Mouse (Mus musculus) mature B cell (primary cell): ENCODE data around the gene Olfr429.
"Not testable (repeated sequence)": the region's sequence is repeated elsewhere in the genome, so short reads cannot be mapped to it uniquely, and the experiment has no call there.

Source experiments
- in situ Hi-C: fragments of 300-500 bp; cut with MboI; formaldehyde crosslinking; loops from 2 replicates; pipeline ENCODE4 v1.14.3; 2019

The Olfr429 gene

DNA sequence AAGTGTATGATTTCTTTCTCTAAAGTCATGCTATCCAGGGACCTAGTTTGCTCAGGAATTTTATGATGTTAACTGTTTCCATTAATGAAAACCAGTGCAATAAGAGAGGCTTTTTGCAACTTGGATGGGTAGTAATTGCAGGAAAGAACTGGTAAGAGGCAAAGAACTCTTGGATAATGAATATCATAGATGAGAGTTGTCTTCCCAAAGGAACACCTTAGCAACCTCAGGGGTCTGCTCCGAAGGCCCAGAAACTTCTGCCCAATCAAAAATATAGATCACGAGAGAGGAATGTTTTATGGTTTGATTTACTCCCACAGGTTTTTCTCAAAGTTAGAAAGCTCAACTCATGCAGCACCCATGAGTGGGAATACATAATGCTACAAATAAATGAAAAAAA is at the start of gene Olfr429:
Gene Olfr429 (plus strand): TSS at position 301 of the 400 bp plus-strand sequence.
- in situ Hi-C loops = loop anchor here (25.0 kb wide), 1 partner anchor 622 kb away; no protein-coding TSS in a partner anchor

DNA sequence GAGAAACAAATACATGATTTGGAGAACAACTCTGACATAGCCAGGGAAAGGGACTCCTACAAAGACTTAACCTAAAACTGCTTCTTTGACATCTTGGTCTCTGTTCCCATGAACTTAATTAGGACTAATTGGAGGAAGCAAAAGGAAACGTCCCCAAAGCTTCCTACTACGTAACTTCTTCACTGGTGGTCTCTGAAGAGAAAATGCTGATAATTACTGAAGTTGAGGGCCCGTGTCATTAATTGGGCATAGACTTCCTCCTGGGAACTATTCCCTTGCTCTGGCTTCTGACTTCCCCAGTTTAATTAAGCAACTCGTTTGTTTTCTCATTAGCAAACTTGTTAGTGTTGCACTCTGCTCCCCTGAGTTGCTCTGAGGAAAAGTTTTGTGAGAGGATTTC is 48.3 kb upstream of the Olfr429 start:
- in situ Hi-C loops = no loop called here

DNA sequence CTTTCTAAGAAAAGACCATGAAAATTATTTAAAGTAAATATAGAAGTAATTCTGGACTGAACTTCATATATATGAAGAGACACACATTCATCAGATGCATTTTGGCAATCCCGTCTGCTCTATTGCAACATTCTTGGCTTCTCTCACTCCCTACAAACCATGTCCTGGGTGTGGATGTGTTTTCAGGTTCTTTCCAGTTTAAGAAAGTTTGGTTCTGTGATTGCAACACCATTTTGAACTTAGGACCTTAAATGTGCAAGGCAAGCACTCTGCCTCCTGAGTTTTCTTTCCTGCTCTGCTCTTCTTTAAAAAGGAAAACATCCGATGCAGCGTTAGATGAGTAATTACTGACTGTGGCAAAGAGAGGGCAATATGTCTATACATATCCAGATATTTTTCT is 45.7 kb upstream of the Olfr429 start:
- in situ Hi-C loops = no loop called here

DNA sequence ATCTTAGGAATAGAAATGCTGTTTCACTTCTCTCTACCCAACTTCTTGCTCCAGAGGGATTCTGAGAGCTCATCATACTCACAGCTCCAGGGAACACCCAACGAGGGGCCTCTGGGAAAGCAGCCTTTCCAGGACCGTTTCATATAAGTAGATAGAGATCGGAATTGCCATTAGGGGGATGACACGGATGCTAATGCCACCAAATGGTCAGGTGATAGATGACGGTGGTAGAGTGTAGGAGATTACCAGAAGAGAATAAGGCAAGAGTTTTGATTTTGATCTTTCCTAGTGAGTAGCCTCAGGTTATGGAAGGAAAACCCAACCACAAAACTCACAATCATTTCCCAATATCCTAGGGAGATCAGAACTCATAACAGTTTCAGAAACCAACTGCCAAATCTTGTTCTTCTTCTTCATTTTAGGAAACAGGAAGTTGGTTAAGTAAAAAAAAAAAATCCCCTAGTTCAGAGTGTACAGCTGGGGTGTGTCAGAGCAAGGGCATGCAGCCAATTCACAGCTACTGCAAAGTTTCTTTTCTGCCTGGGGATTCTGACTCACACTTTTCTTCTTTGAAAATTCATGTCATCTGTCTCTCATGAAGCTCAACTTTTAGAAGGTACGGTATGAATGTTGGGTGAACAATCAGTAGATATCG is 43.5 kb upstream of the Olfr429 start, which contains the start of gene Olfr433:
Gene Olfr433 (plus strand): TSS at position 183 of the 655 bp plus-strand sequence.
- in situ Hi-C loops = no loop called here

DNA sequence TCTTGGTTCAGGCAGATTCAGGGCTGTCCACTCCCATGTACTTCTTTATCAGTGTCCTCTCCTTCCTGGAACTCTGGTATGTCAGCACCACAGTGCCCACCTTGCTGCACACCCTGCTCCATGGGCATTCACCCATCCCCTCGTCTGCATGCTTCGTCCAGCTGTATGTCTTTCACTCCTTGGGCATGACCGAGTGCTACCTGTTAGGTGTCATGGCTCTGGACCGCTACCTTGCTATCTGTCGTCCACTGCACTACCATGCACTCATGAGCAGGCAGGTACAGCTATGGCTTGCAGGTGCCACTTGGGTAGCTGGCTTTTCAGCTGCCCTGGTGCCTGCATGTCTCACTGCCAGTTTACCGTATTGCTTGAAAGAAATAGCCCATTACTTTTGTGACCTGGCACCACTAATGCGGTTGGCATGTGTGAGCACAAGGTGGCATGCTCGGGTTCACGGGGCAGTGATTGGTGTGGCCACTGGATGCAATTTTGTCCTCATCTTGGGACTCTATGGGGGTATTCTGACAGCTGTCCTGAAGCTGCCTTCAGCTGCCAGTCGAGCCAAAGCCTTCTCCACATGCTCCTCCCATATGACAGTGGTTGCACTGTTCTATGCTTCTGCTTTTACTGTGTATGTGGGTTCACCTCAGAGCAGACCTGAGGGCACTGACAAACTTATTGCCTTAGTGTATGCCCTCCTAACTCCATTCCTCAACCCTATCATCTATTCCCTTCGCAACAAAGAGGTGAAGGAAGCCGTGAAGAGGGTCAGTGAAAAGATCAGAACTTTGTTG is 41.8 kb upstream of the Olfr429 start:
- in situ Hi-C loops = not testable (repeated sequence)

DNA sequence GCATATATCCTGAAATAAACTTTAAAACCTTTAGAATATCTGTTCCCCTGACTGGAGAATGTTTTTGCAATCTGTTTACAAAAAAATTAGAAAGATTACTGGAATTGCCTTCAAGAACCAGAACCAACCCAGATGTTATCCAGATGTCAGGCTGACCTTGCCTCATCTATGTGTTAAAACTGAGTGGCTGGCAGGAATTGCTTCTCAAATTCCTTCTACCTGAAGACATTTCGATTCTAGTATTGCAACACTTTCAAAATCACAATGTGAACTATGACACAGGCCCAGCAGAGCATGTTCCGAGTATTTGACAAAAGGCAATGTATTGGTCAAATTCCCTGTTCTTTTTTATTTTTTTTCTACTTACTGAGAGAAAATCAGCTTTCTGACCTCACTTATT is 39.7 kb upstream of the Olfr429 start:
- in situ Hi-C loops = no loop called here

DNA sequence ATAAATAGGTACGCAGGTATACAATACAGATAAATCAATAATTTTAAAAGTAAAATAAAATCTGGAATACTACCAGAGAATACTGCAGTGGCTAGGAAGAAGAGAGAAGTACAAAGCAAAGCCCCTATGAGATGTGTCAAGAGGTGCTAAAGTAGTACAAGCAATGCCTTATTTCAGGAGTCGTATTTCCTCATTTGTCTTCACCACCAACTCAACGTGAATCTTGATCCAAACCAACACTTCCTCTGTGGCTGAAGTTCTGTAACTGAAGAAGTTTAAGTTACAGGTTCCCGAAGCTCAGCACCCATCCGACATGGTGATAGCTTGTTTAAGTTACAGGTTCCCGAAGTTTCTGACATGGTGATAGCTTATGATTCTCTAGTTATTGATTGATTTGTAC is 35.9 kb upstream of the Olfr429 start:
- in situ Hi-C loops = not testable (repeated sequence)

DNA sequence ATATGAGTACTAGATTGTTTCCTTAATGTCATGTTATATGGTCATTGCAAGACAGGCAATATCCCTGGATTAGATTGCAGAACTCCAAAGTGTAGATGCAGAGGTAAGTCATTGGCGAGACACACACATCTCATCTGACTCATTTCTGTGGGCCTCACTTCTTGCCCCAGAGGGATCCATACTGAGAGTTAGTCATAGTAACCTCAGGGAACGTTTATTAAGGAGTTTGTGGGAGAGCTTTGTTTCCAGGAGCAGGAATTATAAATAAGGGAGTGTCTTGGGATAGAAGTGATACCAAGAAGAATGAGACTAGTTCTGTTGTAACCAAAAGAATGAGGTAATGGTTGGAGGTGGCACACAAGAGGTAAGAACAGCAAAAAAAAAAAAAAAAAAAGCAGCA is 35.2 kb upstream of the Olfr429 start, which contains the start of gene Olfr432:
Gene Olfr432 (plus strand): TSS at position 313 of the 400 bp plus-strand sequence.
- in situ Hi-C loops = no loop called here

DNA sequence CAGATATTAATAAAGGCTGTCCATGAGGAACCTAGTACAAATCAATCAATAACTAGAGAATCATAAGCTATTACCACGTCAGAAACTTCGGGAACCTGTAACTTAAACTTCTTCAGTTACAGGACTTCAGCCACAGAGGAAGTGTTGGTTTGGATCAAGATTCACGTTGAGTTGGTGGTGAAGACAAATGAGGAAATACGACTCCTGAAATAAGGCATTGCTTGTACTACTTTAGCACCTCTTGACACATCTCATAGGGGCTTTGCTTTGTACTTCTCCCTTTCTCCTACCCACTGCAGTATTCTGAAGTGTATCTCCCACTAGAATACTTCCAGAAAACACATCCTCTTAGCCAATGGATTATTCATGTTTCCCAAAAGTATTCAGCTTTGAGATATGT is 34.8 kb upstream of the Olfr429 start:
- in situ Hi-C loops = not testable (repeated sequence)

DNA sequence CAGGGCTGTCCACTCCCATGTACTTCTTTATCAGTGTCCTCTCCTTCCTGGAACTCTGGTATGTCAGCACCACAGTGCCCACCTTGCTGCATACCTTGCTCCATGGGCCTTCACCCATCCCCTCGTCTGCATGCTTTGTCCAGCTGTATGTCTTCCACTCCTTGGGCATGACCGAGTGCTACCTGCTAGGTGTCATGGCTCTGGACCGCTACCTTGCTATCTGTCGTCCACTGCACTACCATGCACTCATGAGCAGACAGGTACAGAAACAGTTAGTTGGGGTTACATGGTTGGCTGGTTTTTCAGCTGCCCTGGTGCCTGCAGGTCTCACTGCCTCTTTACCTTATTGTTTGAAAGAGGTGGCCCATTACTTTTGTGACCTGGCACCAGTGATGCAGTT is 33.6 kb upstream of the Olfr429 start:
- in situ Hi-C loops = no loop called here

DNA sequence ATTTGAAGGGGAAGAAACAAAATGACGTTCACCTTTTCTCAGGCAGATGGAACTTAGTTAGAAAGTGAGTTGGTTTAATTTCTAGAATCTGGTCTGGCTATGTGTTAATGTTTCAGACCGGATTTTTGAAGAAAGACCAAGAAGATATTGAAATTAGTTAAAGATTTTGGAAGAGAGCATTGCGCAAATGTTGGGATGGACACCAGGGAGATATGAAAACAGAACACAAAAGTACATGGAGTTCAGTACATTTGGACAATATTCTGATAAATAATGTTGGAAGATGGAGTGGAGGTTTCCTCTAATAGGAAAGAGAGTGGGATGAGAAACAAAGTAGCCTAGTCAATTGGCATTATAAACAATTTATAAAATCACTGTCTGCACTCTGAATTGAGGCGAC is 32.6 kb upstream of the Olfr429 start:
- in situ Hi-C loops = no loop called here

DNA sequence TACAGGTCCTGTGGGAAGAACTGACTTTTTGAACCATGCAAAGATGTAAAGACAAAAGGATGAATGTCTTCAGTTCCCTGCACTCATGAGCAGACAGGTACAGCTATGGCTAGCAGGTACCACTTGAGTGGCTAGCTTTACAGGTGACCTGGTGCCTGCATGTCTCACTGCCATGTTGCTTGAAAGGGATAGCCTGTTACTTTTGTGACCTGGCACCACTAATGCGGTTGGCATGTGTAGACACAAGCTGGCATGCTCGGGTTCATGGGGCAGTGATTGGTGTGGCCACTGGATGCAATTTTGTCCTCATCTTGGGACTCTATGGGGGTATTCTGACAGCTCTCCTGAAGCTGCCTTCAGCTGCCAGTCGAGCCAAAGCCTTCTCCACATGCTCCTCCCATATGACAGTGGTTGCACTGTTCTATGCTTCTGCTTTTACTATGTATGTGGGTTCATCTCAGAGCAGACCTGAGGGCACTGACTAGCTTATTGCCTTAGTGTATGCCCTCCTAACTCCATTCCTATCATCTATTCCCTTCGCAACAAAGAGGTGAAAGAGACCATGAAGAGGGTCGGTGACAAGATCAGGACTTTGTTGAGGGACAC is 32.1 kb upstream of the Olfr429 start:
- in situ Hi-C loops = no loop called here

DNA sequence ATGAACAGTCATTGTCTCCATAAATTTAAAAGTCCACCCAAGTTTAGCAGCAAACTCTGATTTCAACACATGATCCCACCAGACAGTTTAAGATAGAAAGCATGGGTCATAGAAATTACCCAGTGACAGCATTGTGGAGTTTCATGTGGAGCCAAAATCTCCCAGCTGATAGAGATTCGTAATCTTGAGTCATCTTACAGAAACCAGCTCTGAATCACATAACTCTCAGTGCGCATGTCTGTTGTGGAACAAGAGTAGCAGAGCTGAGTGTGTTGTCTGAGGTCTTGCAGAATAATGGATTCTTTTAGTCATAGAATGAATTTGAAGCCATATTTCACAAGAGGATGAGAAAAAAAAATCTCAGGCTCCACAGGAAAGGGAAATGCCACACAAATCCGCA is 31.1 kb upstream of the Olfr429 start:
- in situ Hi-C loops = no loop called here

DNA sequence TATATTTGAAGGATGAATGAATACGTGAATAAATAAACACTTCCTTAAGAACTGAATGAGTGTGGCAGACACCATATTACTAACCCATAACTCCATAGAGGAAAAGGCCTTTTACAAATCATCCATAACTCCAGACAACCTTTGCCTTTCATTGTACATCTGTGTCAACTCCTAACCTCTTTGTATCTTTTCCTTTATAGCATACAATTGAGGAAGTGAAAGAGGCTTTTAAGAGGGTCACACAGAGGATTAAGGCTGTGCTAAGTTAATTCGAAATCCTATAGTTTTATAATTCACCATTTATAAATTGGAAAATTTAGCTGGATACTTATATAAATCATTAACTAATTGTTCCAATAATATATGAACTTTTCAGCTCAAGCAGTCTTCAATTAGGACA is 28.9 kb upstream of the Olfr429 start:
- in situ Hi-C loops = no loop called here

DNA sequence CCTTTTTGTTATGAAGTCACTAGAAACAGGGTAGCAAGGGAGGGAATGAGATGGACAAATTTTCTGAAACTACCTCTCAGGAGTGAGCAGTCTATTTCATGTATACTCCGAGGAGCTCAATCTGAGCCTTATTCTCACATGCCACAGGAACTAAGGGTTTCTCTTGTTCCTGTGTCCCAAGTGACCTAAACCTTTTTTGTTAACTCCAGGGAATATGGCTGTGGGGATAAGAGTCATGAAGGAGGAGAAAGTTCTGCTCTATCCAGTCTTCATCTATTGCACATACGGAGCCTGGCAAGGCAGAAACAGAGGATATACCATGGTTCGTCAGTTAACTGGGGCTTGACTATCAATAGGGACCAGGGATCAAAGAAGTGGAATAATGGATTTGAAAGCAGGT is 17.8 kb upstream of the Olfr429 start, which contains the start of gene Olfr430:
Gene Olfr430 (plus strand): TSS at position 301 of the 400 bp plus-strand sequence.
- in situ Hi-C loops = no loop called here

DNA sequence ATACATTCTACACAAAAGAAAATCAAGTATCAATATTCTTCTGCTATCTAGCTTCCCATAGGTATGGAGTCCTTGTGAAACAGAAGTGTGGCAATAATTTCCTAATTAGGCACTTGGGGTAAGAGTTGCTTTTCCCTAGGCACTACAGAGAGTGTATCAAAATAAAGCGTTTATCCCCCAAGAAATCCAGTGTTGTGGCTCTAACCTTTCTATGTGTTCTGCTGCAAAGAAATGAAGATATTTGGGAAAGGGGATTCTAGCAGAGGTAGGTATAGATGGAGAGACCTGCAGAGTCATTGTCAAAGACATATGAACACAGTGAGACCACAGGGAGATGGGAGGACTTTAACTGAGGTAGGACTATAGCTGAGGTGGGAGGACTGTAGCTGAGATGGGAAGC is 12.5 kb downstream of the Olfr429 start, which contains the start of gene Olfr427:
Gene Olfr427 (plus strand): TSS at position 301 of the 400 bp plus-strand sequence.
- in situ Hi-C loops = loop anchor here (25.0 kb wide), 1 partner anchor 634 kb away; no protein-coding TSS in a partner anchor

DNA sequence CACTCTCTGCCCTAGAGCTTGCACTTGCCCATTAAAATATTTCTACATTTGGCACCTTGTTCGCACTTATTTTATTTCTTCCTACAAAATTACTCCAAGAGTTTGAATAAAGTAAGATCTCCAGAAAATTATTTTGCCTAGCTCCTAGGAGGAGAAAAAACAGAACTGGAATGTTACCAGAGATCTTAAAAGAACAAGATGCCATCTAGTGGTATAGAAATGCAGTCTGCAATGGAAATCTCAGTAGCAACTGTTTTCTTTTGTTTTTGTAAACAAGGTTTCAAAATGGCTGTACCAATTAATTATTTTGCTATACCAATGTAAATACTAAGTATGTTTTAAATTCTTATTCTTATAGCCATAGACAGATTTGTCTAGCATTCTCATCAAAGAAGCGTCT is 19.6 kb downstream of the Olfr429 start:
- in situ Hi-C loops = no loop called here

DNA sequence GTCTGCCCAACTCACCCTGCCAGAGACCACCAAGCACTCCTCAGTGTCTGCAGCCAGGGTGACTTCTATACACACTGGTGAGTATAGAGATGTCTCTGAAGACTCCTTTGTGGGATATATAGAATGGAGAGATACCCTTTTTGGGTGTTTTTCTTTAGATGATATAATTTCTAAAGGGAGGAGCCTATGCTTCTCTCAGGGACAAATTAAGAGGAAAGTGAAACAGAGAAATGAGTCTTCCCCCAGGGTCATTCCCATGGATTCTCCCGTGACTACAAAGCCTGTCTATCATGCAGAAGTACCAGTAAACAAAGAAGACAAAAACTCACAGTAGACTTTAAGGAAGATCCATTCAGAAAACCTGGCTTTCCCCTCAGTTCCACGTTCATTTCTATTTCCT is 36.9 kb downstream of the Olfr429 start, which contains the start of gene Olfr231:
Gene Olfr231 (minus strand): TSS at position 101 of the 400 bp plus-strand sequence.
- in situ Hi-C loops = no loop called here

DNA sequence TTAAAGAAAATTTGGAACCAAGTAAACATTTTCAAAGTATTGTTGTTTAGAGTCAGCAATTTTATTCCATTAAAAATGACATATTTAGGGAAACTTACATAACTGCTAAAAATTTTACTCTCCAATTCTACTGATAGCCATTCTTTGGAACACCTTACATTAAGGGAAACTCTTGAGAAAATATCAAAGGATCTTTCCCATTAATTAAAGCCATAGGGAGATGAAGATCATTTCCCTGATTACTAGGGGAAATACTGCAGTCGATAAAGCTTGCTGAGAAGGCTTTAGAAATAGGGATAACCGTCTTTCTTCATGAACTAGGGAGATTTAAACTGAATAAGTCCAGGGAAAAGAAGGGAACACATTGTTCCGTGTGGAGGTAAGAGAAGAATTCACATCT is 47.1 kb downstream of the Olfr429 start, which contains the start of gene Olfr424:
Gene Olfr424 (plus strand): TSS at position 301 of the 400 bp plus-strand sequence.
- in situ Hi-C loops = no loop called here

DNA sequence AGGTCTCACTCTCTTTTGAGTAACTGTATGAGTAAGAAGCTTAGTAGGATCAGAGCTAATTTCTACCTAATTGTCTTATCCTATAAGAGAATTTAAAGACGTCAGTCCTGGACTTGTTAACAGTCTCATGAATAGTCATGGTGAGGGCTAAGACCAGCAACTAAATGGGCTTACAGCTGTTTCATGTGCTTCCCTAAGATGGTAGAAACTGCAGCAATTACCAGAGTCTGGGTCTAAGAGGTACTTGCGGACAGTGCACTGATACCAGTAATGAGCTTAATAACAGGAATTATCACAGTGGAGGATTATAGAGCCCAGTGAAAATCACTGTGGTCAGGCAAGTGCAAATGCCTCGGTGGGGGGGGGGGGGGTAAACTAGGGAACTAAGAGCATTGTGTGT is 47.9 kb downstream of the Olfr429 start:
- in situ Hi-C loops = no loop called here
